22 mouse cellular contexts compared by ENCODE assay signal in the genomic region with DNA sequence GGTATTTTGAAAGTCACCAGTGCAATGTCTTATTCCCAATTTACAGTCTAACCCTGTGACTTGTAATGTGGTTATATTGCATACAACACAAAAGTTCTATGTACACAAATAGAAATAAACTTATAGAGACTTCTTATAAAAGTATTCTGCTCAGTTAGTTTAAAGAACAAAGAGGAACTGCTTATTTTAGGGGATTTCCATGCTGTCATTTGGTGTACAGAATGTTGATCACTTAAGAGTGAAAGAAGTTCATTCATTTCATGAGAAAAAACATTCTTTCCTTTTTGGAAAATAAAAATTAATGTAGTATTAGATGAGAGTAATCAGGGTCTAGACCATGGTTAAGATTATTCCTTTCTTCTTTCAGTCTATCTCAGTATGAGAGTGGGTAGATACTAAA. TPM values are rescaled to one million over a fixed set of nuclear protein-coding genes. Genes with fewer than 3 reads are reported as not detected.
DNase-seq lines count a peak whose midpoint lies in the region; TF ChIP-seq lines count a peak whose summit lies in the region.
"Had no signal": no experiment of that assay in that cellular context is flagged by ENCODE, and none has a peak within 500 bp of the region (broad histone marks: within the 10 kb centered on the region; RNA-seq: fewer than 3 reads in every experiment).

No protein-coding gene starts in this region.

- in situ Hi-C loops in CH12.LX (cut with MboI; ENCODE audit: low pct_ligation_motif_present, low pct_unique_long_range_greater_than_20kb, low sequenced_read_pairs): no loop called here

- H3K79me2 ChIP-seq in CH12.LX (replicated peaks; ENCODE audit: control insufficient read depth, extremely low read depth, insufficient read depth, poor library complexity, severe bottlenecking): no peaks in the 10 kb centered on the region

- DNase-seq in A20 (ENCODE audit: low read depth, low spot score) (peak; percentile 71), CH12.LX (ENCODE audit: extremely low read depth) (no peak)
- peak; percentile 74 for DNase-seq in splenic B cell, adult 2 months (ENCODE audit: low read depth, low spot score)
- DNase-seq in kidney, postnatal 10 days: no peak
- DNase-seq in heart, adult 8-10 months (ENCODE audit: low spot score): no peak
- DNase-seq: adrenal gland, adult 2 months; adrenal gland, postnatal 10 days; adrenal gland, postnatal 25 days; cerebellum, adult 11 months; cerebellum, adult 18-20 months; cerebellum, adult 8-10 months; cerebellum, adult 9-11 months; cerebellum, postnatal 14 days; cerebellum, postnatal 36 days; embryo, embryonic 11 days had no signal

- no peak for TF ChIP-seq POLR2A in CH12.LX (IDR thresholded peaks at IDR 0.05; ENCODE audit: low read depth, low read length)

- no peaks in the 10 kb centered on the region for H3K27me3 ChIP-seq in CH12.LX (replicated peaks)
- H3K27me3 ChIP-seq in splenic B cell, adult 2 months (ENCODE audit: control insufficient read depth, insufficient read depth, low read length, poor library complexity, severe bottlenecking): no peaks in the 10 kb centered on the region
- H3K27me3 ChIP-seq: embryonic facial prominence, embryonic 13.5 days; embryonic facial prominence, embryonic 15.5 days; forebrain, embryonic 12.5 days had no signal

- no peaks in the 10 kb centered on the region for H3K9me3 ChIP-seq in CH12.LX (replicated peaks; ENCODE audit: low read length)
- H3K9me3 ChIP-seq: embryonic facial prominence, embryonic 13.5 days; embryonic facial prominence, embryonic 15.5 days; forebrain, embryonic 10.5 days; forebrain, embryonic 12.5 days had no signal

- no peak for TF ChIP-seq RAD21 in CH12.LX (IDR thresholded peaks at IDR 0.05; ENCODE audit: low read depth, low read length)

- TF ChIP-seq EP300 in CH12.LX (IDR thresholded peaks at IDR 0.05; ENCODE audit: low read length): peak; percentile 31; the same call in 1 of the 2 replicates

- no peak overlapping the region for H3K9ac ChIP-seq in CH12.LX (ENCODE audit: insufficient read depth, low read depth)
- H3K9ac ChIP-seq: embryonic facial prominence, embryonic 13.5 days; embryonic facial prominence, embryonic 15.5 days; forebrain, embryonic 12.5 days had no signal

- peaks cover 2 to 13% of the 10 kb centered on the region in 2 experiments; a peak in 2 of 4 replicates for H3K4me1 ChIP-seq in CH12.LX (ENCODE audit: control insufficient read depth in 1 of 2, insufficient read depth in 2 of 2)
- H3K4me1 ChIP-seq: embryonic facial prominence, embryonic 13.5 days; embryonic facial prominence, embryonic 15.5 days; forebrain, embryonic 10.5 days; forebrain, embryonic 12.5 days had no signal

- no peak overlapping the region for H3K27ac ChIP-seq in CH12.LX (ENCODE audit: insufficient read depth, low read depth)
- H3K27ac ChIP-seq: embryonic facial prominence, embryonic 13.5 days; embryonic facial prominence, embryonic 15.5 days; forebrain, embryonic 10.5 days; forebrain, embryonic 12.5 days had no signal

- no peak overlapping the region for H3K4me2 ChIP-seq in CH12.LX (ENCODE audit: insufficient read depth, low read depth, poor library complexity, severe bottlenecking)
- H3K4me2 ChIP-seq: embryonic facial prominence, embryonic 13.5 days; embryonic facial prominence, embryonic 15.5 days; forebrain, embryonic 12.5 days had no signal

- dilution Hi-C loops in CH12.LX (cut with MboI; ENCODE audit: extremely low pct_ligation_motif_present, extremely low pct_unique_long_range_greater_than_20kb, low sequenced_read_pairs): no loop called here

- no peak for TF ChIP-seq CTCF in CH12.LX (conservative IDR thresholded peaks at IDR 0.05 in 1 of 2, IDR thresholded peaks at IDR 0.05 in 1 of 2; ENCODE audit: low read depth in 2 of 2, low read length in 2 of 2)

- H3K36me3 ChIP-seq in CH12.LX (replicated peaks in 1 of 2; ENCODE audit: control insufficient read depth in 1 of 2, insufficient read depth in 1 of 2, low read length in 1 of 2): no peaks in the 10 kb centered on the region
- no peaks in the 10 kb centered on the region for H3K36me3 ChIP-seq in splenic B cell, adult 2 months (ENCODE audit: control insufficient read depth, insufficient read depth, low read length, poor library complexity, severe bottlenecking)
- H3K36me3 ChIP-seq: embryonic facial prominence, embryonic 13.5 days; embryonic facial prominence, embryonic 15.5 days; forebrain, embryonic 10.5 days; forebrain, embryonic 12.5 days had no signal

- no peak overlapping the region for H3K4me3 ChIP-seq in CH12.LX (replicated peaks in 1 of 3; ENCODE audit: low read depth in 2 of 3, low read length in 2 of 3, poor library complexity in 1 of 3)
- H3K4me3 ChIP-seq: embryonic facial prominence, embryonic 13.5 days; embryonic facial prominence, embryonic 15.5 days; erythroblast, embryonic 14.5 days; forebrain, embryonic 10.5 days; forebrain, embryonic 12.5 days had no signal

TF ChIP-seq in CH12.LX, 34 proteins besides CTCF, POLR2A, EP300 and RAD21:
- TF ChIP-seq MXI1 (IDR thresholded peaks at IDR 0.05; ENCODE audit: low read depth, low read length) (no peak), POLR2AphosphoS2 (IDR thresholded peaks at IDR 0.05; ENCODE audit: low read depth, low read length) (no peak), ZKSCAN1 (IDR thresholded peaks at IDR 0.05; ENCODE audit: borderline replicate concordance, low read depth, low read length) (no peak), JUN (IDR thresholded peaks at IDR 0.05; ENCODE audit: insufficient read depth, low read depth, low read length) (no peak), UBTF (IDR thresholded peaks at IDR 0.05; ENCODE audit: low read depth, low read length) (no peak), ZMIZ1 (IDR thresholded peaks at IDR 0.05; ENCODE audit: low read depth, low read length) (no peak), KAT2A (IDR thresholded peaks at IDR 0.05; ENCODE audit: insufficient replicate concordance, low read length) (no peak), MEF2A (IDR thresholded peaks at IDR 0.05; ENCODE audit: borderline replicate concordance, low read depth, low read length) (no peak), IRF4 (IDR thresholded peaks at IDR 0.05; ENCODE audit: low read depth, low read length) (no peak), USF2 (conservative IDR thresholded peaks at IDR 0.05; ENCODE audit: low read depth, low read length) (no peak), USF1 (IDR thresholded peaks at IDR 0.05; ENCODE audit: low read depth, low read length) (no peak)

RNA-seq across cellular contexts. Expression of a gene that starts 8.2 kb away (rescaled TPM):
- total RNA-seq in CH12.LX (2012; rRNA removed): 0.08 and 0.17 TPM in 2 replicates
- 0.51 and 0.62 TPM in 2 replicates for total RNA-seq in CH12.LX (2014; rRNA removed)
- polyA plus RNA-seq in CH12.LX (2012; ENCODE audit: insufficient read length, low read depth): 0.97 and 3.0 TPM in 2 replicates
- total RNA-seq in heart, adult 8-10 months (2022): under 1 TPM in 3 of 4 experiments, not detected in 1; 0.09 to 0.29 (median 0.27) TPM
- total RNA-seq: adrenal gland, postnatal 25 days; common myeloid progenitor, adult 5-6 weeks; MEL had no signal
- polyA plus RNA-seq: adrenal gland, adult 2 months; erythroblast, embryonic 14.5 days had no signal

RNA-seq across cellular contexts. Expression of a gene that starts 53.4 kb away (rescaled TPM):
- total RNA-seq in CH12.LX (2012; rRNA removed) (84.6 and 89.9 TPM in 2 replicates), CH12.LX (2014; rRNA removed) (134 and 153 TPM in 2 replicates)
- polyA plus RNA-seq in CH12.LX (2012; ENCODE audit: insufficient read length, low read depth): 76.1 and 76.4 TPM in 2 replicates
- total RNA-seq in heart, adult 8-10 months (2022): 10 to 100 TPM; 62.8 to 70.8 (median 66.0) TPM

Comparison
In these comparisons a context has a peak if more than half of its experiments do, and no peak if none do; other contexts are left out.
1. DNase-seq: peak in A20 (single experiment) and splenic B cell, adult 2 months (single experiment); none in CH12.LX (single experiment), kidney, postnatal 10 days (single experiment) and heart, adult 8-10 months (single experiment).